Mouse (Mus musculus): ENCODE measurements around the gene Agap1. TPM values are rescaled to one million over a fixed set of nuclear protein-coding genes. Genes with fewer than 3 reads are reported as not detected.

The Agap1 gene
- polyA plus RNA-seq, 1 experiment = 4.3 TPM

GRCm38 (mm10) chr1:89902641-89903040 lies 448.0 kb downstream of the Agap1 start:
- no peak for TF ChIP-seq CTCF (IDR thresholded peaks at IDR 0.05; ENCODE audit: borderline replicate concordance, control insufficient read depth, extremely low read depth, insufficient read depth, low read length, poor library complexity)
- TF ChIP-seq POLR2A (IDR thresholded peaks at IDR 0.05; ENCODE audit: control insufficient read depth, extremely low read depth, insufficient read depth, low read length, poor library complexity) = no peak
- no peak overlapping the region for H3K4me3 ChIP-seq (ENCODE audit: control insufficient read depth, insufficient read depth, low read length)

GRCm38 (mm10) chr1:89909796-89910195 lies 455.2 kb downstream of the Agap1 start:
- TF ChIP-seq POLR2A (IDR thresholded peaks at IDR 0.05; ENCODE audit: control insufficient read depth, extremely low read depth, insufficient read depth, low read length, poor library complexity) (no peak), CTCF (IDR thresholded peaks at IDR 0.05; ENCODE audit: borderline replicate concordance, control insufficient read depth, extremely low read depth, insufficient read depth, low read length, poor library complexity) (no peak)
- Histone ChIP-seq H3K27ac (ENCODE audit: control insufficient read depth, insufficient read depth, low read length) (no peak overlapping the region), H3K27me3 (ENCODE audit: control insufficient read depth, insufficient read depth, low read length) (no peaks in the 10 kb centered on the region), H3K36me3 (ENCODE audit: control insufficient read depth, insufficient read depth, low read length) (no peaks in the 10 kb centered on the region), H3K4me1 (replicated peaks; ENCODE audit: control insufficient read depth, insufficient read depth, low read length) (no peaks in the 10 kb centered on the region), H3K4me3 (ENCODE audit: control insufficient read depth, insufficient read depth, low read length) (no peak overlapping the region)
- WGBS = 85% methylated on average over 8 of the region's 8 CpGs
- no peak for DNase-seq

More at GRCm38 (mm10) chr1:89902641-89903040, 448.0 kb downstream of the Agap1 start:
- H3K4me1 ChIP-seq (replicated peaks; ENCODE audit: control insufficient read depth, insufficient read depth, low read length) = no peaks in the 10 kb centered on the region
- WGBS = 92% methylated on average over 1 of the region's 1 CpGs
- no peaks in the 10 kb centered on the region; the same call in 1 of the 2 replicates for H3K27me3 ChIP-seq (ENCODE audit: control insufficient read depth, insufficient read depth, low read length)
- no peak for DNase-seq
- H3K27ac ChIP-seq (ENCODE audit: control insufficient read depth, insufficient read depth, low read length) = no peak overlapping the region
- H3K36me3 ChIP-seq (ENCODE audit: control insufficient read depth, insufficient read depth, low read length) = no peaks in the 10 kb centered on the region

GRCm38 (mm10) chr1:89912392-89912791 lies 457.8 kb downstream of the Agap1 start:
- DNase-seq = no peak
- H3K27me3 ChIP-seq (ENCODE audit: control insufficient read depth, insufficient read depth, low read length) = no peaks in the 10 kb centered on the region
- 79% methylated on average over 5 of the region's 5 CpGs for WGBS
- H3K27ac ChIP-seq (ENCODE audit: control insufficient read depth, insufficient read depth, low read length) = no peak overlapping the region
- no peak overlapping the region for H3K4me3 ChIP-seq (ENCODE audit: control insufficient read depth, insufficient read depth, low read length)
- no peaks in the 10 kb centered on the region for H3K36me3 ChIP-seq (ENCODE audit: control insufficient read depth, insufficient read depth, low read length)
- no peaks in the 10 kb centered on the region for H3K4me1 ChIP-seq (replicated peaks; ENCODE audit: control insufficient read depth, insufficient read depth, low read length)
- no peak for TF ChIP-seq CTCF (IDR thresholded peaks at IDR 0.05; ENCODE audit: borderline replicate concordance, control insufficient read depth, extremely low read depth, insufficient read depth, low read length, poor library complexity)
- no peak for TF ChIP-seq POLR2A (IDR thresholded peaks at IDR 0.05; ENCODE audit: control insufficient read depth, extremely low read depth, insufficient read depth, low read length, poor library complexity)

- no peaks in the 10 kb centered on the region for H3K36me3 ChIP-seq (ENCODE audit: control insufficient read depth, insufficient read depth, low read length)
- no peak overlapping the region for H3K27ac ChIP-seq (ENCODE audit: control insufficient read depth, insufficient read depth, low read length)
- H3K4me3 ChIP-seq (ENCODE audit: control insufficient read depth, insufficient read depth, low read length) = no peak overlapping the region
- DNase-seq = no peak
- no peaks in the 10 kb centered on the region for H3K4me1 ChIP-seq (replicated peaks; ENCODE audit: control insufficient read depth, insufficient read depth, low read length)
- 86% methylated on average over 4 of the region's 4 CpGs for WGBS
- no peaks in the 10 kb centered on the region for H3K27me3 ChIP-seq (ENCODE audit: control insufficient read depth, insufficient read depth, low read length)
- TF ChIP-seq CTCF (IDR thresholded peaks at IDR 0.05; ENCODE audit: borderline replicate concordance, control insufficient read depth, extremely low read depth, insufficient read depth, low read length, poor library complexity) (no peak), POLR2A (IDR thresholded peaks at IDR 0.05; ENCODE audit: control insufficient read depth, extremely low read depth, insufficient read depth, low read length, poor library complexity) (no peak)
These were observed 459.0 kb downstream of the Agap1 start for GRCm38 (mm10) chr1:89913611-89914010.

- Histone ChIP-seq H3K4me1 (replicated peaks; ENCODE audit: control insufficient read depth, insufficient read depth, low read length) (no peaks in the 10 kb centered on the region), H3K4me3 (ENCODE audit: control insufficient read depth, insufficient read depth, low read length) (no peak overlapping the region), H3K27ac (ENCODE audit: control insufficient read depth, insufficient read depth, low read length) (no peak overlapping the region), H3K27me3 (ENCODE audit: control insufficient read depth, insufficient read depth, low read length) (peaks cover 3% of the 10 kb centered on the region; the same call in 1 of the 2 replicates), H3K36me3 (ENCODE audit: control insufficient read depth, insufficient read depth, low read length) (no peaks in the 10 kb centered on the region)
- no peak for DNase-seq
- TF ChIP-seq POLR2A (IDR thresholded peaks at IDR 0.05; ENCODE audit: control insufficient read depth, extremely low read depth, insufficient read depth, low read length, poor library complexity) (no peak), CTCF (IDR thresholded peaks at IDR 0.05; ENCODE audit: borderline replicate concordance, control insufficient read depth, extremely low read depth, insufficient read depth, low read length, poor library complexity) (no peak)
- 66% methylated on average over 18 of the region's 18 CpGs for WGBS
These were observed 463.5 kb downstream of the Agap1 start for GRCm38 (mm10) chr1:89918111-89918510.

- DNase-seq = no peak
- no peak for TF ChIP-seq CTCF (IDR thresholded peaks at IDR 0.05; ENCODE audit: borderline replicate concordance, control insufficient read depth, extremely low read depth, insufficient read depth, low read length, poor library complexity)
- TF ChIP-seq POLR2A (IDR thresholded peaks at IDR 0.05; ENCODE audit: control insufficient read depth, extremely low read depth, insufficient read depth, low read length, poor library complexity) = no peak
- WGBS = 94% methylated on average over 6 of the region's 6 CpGs
- Histone ChIP-seq H3K4me3 (ENCODE audit: control insufficient read depth, insufficient read depth, low read length) (no peak overlapping the region), H3K27me3 (ENCODE audit: control insufficient read depth, insufficient read depth, low read length) (peaks cover 7% of the 10 kb centered on the region; the same call in 1 of the 2 replicates), H3K27ac (ENCODE audit: control insufficient read depth, insufficient read depth, low read length) (no peak overlapping the region), H3K4me1 (replicated peaks; ENCODE audit: control insufficient read depth, insufficient read depth, low read length) (no peaks in the 10 kb centered on the region), H3K36me3 (ENCODE audit: control insufficient read depth, insufficient read depth, low read length) (no peaks in the 10 kb centered on the region)
These were observed 464.6 kb downstream of the Agap1 start for GRCm38 (mm10) chr1:89919206-89919605.

- 14% methylated on average over 10 of the region's 10 CpGs for WGBS
These were observed 467.2 kb downstream of the Agap1 start for GRCm38 (mm10) chr1:89921806-89922205.

More at GRCm38 (mm10) chr1:89921806-89922205, 467.2 kb downstream of the Agap1 start:
- Histone ChIP-seq H3K36me3 (ENCODE audit: control insufficient read depth, insufficient read depth, low read length) (no peaks in the 10 kb centered on the region), H3K27ac (ENCODE audit: control insufficient read depth, insufficient read depth, low read length) (no peak overlapping the region), H3K4me3 (ENCODE audit: control insufficient read depth, insufficient read depth, low read length) (no peak overlapping the region), H3K27me3 (ENCODE audit: control insufficient read depth, insufficient read depth, low read length) (peaks cover 8% of the 10 kb centered on the region; the same call in 1 of the 2 replicates), H3K4me1 (replicated peaks; ENCODE audit: control insufficient read depth, insufficient read depth, low read length) (no peaks in the 10 kb centered on the region)
- TF ChIP-seq CTCF (IDR thresholded peaks at IDR 0.05; ENCODE audit: borderline replicate concordance, control insufficient read depth, extremely low read depth, insufficient read depth, low read length, poor library complexity) (no peak), POLR2A (IDR thresholded peaks at IDR 0.05; ENCODE audit: control insufficient read depth, extremely low read depth, insufficient read depth, low read length, poor library complexity) (no peak)
- no peak for DNase-seq

Data from thymus, adult 2 months (tissue).